Mouse (Mus musculus): ENCODE results near the gene Tor3a.

- no peak for TF ChIP-seq CTCF (IDR thresholded peaks at IDR 0.05 in 2 of 3, conservative IDR thresholded peaks at IDR 0.05 in 1 of 3; ENCODE audit: control insufficient read depth in 1 of 3, insufficient read depth in 1 of 3, low read depth in 2 of 3, low read length in 3 of 3, poor library complexity in 1 of 3, severe bottlenecking in 1 of 3)
- TF ChIP-seq MEF2A (IDR thresholded peaks at IDR 0.05; ENCODE audit: extremely low read depth, insufficient replicate concordance, low read depth, low read length, poor library complexity, severe bottlenecking): no peak
- no peak for TF ChIP-seq RCOR1 (IDR thresholded peaks at IDR 0.05; ENCODE audit: low read depth, low read length)
- TF ChIP-seq GABPA (IDR thresholded peaks at IDR 0.05; ENCODE audit: low read depth, low read length): no peak
- TF ChIP-seq MYB (IDR thresholded peaks at IDR 0.05; ENCODE audit: low read depth, low read length): no peak
- TF ChIP-seq NELFE (IDR thresholded peaks at IDR 0.05; ENCODE audit: low read depth, low read length): no peak
- TF ChIP-seq TCF12 (IDR thresholded peaks at IDR 0.05; ENCODE audit: low read depth, low read length): no peak
- no peak for TF ChIP-seq ZKSCAN1 (IDR thresholded peaks at IDR 0.05; ENCODE audit: low read depth, low read length)
- no peak for TF ChIP-seq MAFK (IDR thresholded peaks at IDR 0.05; ENCODE audit: borderline replicate concordance, low read depth, low read length)
- TF ChIP-seq EP300 (IDR thresholded peaks at IDR 0.05; ENCODE audit: low read depth in 1 of 2, low read length in 2 of 2): no peak
- TF ChIP-seq UBTF (IDR thresholded peaks at IDR 0.05; ENCODE audit: borderline replicate concordance, insufficient read depth, low read depth, low read length): no peak
- TF ChIP-seq POLR2A (IDR thresholded peaks at IDR 0.05; ENCODE audit: control insufficient read depth in 1 of 2, insufficient read depth in 1 of 2, low read depth in 1 of 2, low read length in 2 of 2, poor library complexity in 1 of 2): no peak
- TF ChIP-seq TAL1 (IDR thresholded peaks at IDR 0.05; ENCODE audit: low read length): no peak
Observed at GRCm38 (mm10) chr1:156668602-156669001, 5.6 kb downstream of the Tor3a start.
